Mouse (Mus musculus): Measurements from ENCODE around the gene Lep.

DNA sequence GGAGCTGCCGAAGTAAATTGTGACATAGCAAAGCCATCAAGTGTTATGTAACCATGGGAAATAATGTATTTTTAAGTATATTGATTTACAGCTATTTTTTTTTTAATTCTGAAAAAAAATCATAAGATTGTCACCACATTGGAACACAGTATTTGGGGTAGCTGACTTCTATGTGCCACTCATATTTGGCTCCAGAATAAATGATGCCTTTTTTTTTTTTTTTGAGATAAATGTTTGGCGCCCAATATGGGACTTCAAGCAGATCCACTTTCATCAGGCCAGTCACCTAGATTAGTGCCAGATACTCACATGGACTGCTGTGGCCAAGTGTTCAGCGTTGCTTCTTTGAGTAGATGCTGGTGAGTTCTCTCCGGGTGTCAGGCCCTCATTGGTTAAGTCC is 51.5 kb downstream of the Lep start:
- no peak for TF ChIP-seq CTCF (IDR thresholded peaks at IDR 0.05; ENCODE audit: extremely low read depth, insufficient read length, insufficient replicate concordance, low read depth, low read length)
- no peak for TF ChIP-seq POLR2A (IDR thresholded peaks at IDR 0.05; ENCODE audit: low read depth, low read length)

Measured in small intestine, adult 2 months (tissue).